Mouse (Mus musculus): ENCODE measurements around the gene Calhm2. TPM values are rescaled to one million over a fixed set of nuclear protein-coding genes. Genes with fewer than 3 reads are reported as not detected.

Calhm2 gene
- polyA plus RNA-seq, 1 experiment from 2014 or later = 1.4 TPM

Other genes with a start within 250 kb of the Calhm2 start
- 206 and 221 TPM in 2 replicates for gene Ina, start 123.6 kb downstream of the Calhm2 start, polyA plus RNA-seq (2015; fragmentation: Nextera tagmentation; extraction: Ambion mirVana)
- gene Nt5c2, start 123.1 kb downstream of the Calhm2 start, polyA plus RNA-seq (2015; fragmentation: Nextera tagmentation; extraction: Ambion mirVana) = 68.8 and 83.9 TPM in 2 replicates
- gene Pcgf6, start 87.4 kb downstream of the Calhm2 start, polyA plus RNA-seq (2015; fragmentation: Nextera tagmentation; extraction: Ambion mirVana) = 26.8 and 30.6 TPM in 2 replicates
- 6.9 and 7.0 TPM in 2 replicates for gene Taf5, start 70.5 kb downstream of the Calhm2 start, polyA plus RNA-seq (2015; fragmentation: Nextera tagmentation; extraction: Ambion mirVana)
- gene Usmg5, start 47.6 kb downstream of the Calhm2 start, polyA plus RNA-seq (2015; fragmentation: Nextera tagmentation; extraction: Ambion mirVana) = 1,392 and 1,705 TPM in 2 replicates
- gene Pdcd11, start 47.5 kb downstream of the Calhm2 start, polyA plus RNA-seq (2015; fragmentation: Nextera tagmentation; extraction: Ambion mirVana) = 9.5 and 10.4 TPM in 2 replicates
- gene Calhm1, start 6.0 kb upstream of the Calhm2 start, polyA plus RNA-seq (2015; fragmentation: Nextera tagmentation; extraction: Ambion mirVana) = not detected in 2 replicates
- not detected in 2 replicates for gene Calhm3, start 19.5 kb upstream of the Calhm2 start, polyA plus RNA-seq (2015; fragmentation: Nextera tagmentation; extraction: Ambion mirVana)
- gene Neurl1a, start 40.5 kb upstream of the Calhm2 start, polyA plus RNA-seq (2015; fragmentation: Nextera tagmentation; extraction: Ambion mirVana) = 2.8 and 4.4 TPM in 2 replicates

All from forebrain, embryonic 13.5 days (tissue).